Mouse (Mus musculus) thymus, postnatal 0 days (tissue): ENCODE measurements around the gene Adamts14. TPM values are rescaled to one million over a fixed set of nuclear protein-coding genes. Genes with fewer than 3 reads are reported as not detected.

Experiments
- DNase-seq: peaks from one replicate; pipeline ENCODE4 v3.0.0-alpha.2; 2015; ENCODE audit warnings: low spot score
- polyA plus RNA-seq: library from polyadenylated mRNA; unstranded; fragments of >200 nt; fragmentation: Nextera tagmentation; extraction: Ambion mirVana; gene quantifications from 2 replicates; pipeline ENCODE4 v1.2.1, GENCODE M21; 2015

The Adamts14 gene
- polyA plus RNA-seq, 1 experiment from 2014 or later, result 0.49 TPM

DNA sequence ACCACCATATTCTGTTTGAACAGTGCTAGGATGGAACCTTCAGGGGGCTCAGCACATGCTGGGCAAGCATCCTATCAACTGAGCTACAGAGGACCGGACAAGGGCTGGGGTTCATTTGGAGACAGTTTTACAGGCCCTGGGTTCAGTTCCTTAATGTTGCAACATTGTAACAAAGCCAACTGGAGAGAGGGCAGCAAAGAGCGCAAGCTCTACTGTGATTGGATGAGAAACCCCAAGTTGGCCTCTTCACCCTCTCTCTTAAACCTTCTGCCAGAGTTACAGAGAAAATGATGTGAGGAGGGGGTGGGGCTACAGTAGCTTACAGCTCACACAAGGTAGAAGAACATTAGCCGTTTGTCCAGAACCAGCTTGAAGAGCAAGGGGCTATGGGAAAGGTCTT is 86.2 kb downstream of the Adamts14 start:
- DNase-seq, result no peak

DNA sequence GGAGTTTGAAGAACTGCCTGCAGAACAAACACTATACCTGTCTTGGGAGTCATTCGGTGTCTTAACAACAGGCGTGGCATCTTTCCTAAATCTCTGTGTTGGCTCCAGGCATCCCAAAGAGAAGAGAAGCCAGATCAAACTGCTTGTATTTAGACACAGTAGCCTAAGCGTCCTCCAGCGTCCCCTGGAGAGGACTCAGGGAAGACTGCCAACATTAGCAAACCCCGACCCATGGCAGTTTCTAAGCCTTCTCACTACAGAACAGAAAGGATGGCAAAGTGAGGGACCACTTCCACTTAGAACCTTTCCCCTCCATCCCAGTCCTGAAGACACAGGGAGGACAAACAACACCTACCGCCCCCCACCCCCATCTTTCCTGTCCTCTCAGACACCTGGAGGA is 93.3 kb downstream of the Adamts14 start:
- DNase-seq, result no peak

DNA sequence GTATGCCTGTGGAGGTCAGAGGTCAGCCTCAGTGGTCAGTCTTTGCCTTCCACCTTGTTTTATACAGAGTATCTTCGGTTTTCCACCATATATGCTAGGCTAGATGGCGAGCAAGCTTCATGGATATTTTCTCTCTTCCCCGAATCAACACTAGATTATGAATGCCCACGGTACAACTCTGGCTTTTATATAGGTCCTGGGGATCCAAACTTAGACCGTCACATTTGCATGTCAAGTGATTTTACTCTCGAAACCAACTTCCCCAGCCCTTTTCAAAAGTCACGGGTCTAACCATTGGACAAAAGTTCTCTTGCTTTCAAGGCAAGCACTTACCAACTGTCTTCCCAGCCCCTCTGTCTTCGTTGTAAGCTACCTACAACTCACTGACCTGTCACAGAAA is 94.6 kb downstream of the Adamts14 start:
- no peak for DNase-seq

DNA sequence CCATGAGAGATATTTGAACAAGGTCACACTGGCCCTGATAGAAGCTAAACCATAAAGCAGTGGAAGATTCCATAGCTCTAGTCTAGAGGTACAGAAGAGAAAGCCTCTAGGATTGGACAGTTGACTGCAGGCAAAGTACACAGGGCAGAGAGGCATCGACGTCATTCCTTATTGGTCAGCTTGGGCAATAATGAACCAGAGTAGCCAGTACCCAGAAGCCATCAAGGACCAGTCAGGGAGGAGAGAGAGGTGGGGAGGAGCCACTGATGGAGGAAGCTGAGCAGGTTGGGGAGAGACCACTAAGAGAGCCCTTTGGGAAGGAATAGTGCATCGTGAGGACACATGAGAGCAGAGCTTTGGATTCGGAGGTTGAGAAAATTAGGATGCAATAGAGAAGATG is 95.5 kb downstream of the Adamts14 start:
- DNase-seq, result no peak

DNA sequence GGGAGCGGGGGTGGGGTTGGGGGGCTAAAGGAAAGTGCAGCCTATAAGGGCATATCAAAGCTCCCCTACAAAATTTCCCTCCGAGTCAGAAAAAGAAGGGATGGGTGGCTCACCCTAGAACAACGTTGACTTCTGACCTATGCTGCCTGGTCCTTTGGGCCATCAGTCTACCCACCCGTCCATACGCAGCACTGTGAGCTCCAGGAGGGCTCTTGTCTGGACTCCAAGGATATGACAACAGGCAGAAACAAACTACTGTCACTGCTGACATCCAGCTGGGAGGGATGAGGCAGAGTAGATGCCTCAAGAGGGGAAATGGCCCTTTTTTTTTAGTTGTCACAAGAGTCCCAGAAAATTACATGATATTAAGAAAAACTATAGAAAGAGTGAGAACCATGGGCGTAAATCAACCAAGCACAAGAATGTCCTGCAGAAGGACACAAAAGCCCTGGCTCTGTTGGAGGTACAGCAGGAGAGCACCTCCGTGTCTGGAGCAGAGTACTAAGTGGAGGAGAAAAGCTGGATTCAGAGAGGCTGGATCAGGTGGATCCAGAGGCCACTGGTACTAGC is 96.9 kb downstream of the Adamts14 start:
- DNase-seq, result no peak

DNA sequence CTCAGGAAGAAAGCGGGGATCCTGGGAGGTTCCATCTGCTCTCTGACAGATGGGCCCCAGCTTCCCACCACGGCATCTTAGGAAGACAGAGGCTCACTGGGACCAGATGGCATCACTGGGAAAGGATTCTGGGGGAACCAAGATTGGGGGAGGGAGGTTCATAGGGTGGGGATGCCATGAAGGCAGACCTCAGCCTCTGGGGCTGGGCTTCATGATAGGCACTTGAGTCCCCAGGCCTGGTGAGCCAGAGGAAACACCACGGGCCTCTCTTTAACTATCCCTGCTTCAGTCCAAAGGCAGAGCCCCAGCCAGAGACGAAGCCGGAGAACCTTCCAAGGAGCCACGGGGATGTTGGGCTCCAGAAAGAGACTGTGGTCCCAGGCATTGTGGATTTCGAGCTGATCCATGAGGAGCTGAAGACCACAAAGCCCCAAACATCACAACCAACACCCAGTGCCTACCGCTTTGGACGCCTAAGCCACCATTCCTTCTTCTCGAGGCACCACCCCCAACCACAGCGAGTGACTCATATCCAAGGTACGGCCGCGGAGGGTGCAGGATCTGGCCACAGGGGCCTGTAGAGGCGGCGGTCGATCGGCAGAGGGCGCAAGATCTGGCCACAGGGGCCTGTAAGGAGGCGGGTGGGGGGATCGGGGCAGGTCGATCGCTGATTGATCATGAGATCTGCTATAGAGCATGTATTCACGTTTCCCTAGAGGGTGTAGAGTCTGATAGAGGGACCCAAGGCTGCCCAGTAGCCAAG is 97.6 kb downstream of the Adamts14 start:
- DNase-seq, result peak; percentile 37

DNA sequence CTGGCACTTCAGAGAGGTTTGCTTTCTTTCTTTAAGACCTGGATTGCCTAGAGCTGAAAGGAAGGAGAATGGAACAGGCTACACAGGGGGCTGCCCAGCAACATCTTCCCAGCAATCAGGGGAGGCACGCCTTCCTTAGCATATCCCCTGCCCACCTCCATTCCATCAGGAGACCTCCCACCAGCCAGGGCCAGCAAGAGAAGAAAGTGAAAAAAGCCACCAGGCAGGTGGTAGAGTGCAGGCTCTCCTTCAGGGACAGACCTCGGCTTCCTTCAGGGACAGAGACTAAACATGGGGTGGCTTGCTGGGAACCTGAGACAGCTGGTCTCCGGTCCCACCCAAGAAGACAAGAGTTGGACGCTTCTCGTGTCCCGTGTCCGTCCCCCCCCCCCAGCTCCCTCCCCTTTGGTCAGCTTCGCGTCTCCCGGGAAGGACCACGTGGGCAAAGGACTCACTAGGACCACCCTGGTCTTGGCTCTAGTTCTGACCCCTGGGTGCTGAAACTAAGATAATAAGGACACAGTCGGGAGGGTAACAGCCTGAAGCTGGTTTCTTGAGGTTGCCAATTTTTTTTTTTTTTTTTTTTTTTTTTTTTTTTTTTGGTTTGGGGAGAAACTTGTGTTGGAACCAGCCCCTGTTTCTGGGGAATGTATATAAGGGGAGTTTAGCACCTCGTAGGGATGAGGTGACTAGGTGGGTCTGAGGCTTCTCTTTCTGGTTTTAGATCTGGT is 98.4 kb downstream of the Adamts14 start:
- no peak for DNase-seq

DNA sequence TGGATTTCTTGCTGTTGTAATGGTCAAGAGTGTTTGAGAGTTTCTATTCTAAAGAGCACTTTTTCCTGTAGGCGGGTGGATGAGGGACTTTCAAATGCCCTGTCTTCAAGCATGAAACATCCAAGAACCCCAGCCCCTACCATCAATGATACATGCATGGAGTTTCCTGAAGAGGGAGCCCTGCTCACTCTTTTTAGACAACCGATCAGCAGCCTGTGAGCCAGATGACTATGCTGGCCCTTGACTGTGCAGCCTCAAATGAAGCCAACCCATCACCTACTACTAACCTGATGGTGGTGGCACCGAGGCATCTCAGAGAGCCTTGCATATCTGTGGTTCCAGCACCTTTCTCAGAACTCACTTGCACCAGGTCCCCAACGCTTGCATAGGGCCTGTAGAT is 100.7 kb downstream of the Adamts14 start:
- DNase-seq, result no peak

DNA sequence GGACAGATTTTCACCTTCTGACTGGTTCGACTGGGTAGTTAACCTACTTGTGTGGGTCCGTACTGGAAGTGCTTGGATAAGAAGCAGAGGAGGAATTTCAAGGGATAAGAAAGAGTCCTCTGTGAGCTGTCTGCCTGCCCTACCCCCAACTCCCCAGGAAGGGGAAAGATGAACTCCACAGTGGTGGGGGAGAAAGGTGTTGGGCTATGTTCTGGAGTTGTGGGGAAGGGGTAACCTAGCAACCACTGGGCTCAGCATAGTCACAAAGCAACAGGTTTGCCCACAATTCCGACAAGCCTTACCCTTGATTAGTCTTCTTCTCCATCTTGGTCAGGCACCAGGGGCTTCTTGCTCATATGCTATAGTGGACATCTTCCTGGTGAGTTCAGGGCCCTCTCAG is 101.6 kb downstream of the Adamts14 start, which contains the start of gene Tbata:
Tbata (plus strand) TSS at position 301 of the 400 bp plus-strand sequence.
- DNase-seq, result no peak

DNA sequence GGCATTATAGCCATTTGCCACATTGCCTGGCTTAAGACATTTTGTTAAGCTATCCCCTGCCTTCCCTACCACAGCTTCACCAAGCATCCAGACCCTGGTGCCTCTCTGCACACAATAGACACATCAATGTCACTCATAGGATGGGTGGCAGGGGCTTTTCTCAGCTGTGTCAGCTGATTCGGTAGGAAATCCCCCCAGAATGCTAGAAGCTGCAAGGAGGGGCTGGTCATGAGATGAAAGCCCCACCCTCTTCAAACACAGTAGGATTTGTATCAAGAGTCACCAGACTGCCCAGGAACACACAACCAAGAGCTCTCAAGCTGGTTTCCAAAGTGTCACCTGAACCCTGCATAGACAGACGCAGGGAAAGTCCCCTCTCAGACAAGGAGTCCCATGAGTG is 104.8 kb downstream of the Adamts14 start:
- DNase-seq, result no peak

DNA sequence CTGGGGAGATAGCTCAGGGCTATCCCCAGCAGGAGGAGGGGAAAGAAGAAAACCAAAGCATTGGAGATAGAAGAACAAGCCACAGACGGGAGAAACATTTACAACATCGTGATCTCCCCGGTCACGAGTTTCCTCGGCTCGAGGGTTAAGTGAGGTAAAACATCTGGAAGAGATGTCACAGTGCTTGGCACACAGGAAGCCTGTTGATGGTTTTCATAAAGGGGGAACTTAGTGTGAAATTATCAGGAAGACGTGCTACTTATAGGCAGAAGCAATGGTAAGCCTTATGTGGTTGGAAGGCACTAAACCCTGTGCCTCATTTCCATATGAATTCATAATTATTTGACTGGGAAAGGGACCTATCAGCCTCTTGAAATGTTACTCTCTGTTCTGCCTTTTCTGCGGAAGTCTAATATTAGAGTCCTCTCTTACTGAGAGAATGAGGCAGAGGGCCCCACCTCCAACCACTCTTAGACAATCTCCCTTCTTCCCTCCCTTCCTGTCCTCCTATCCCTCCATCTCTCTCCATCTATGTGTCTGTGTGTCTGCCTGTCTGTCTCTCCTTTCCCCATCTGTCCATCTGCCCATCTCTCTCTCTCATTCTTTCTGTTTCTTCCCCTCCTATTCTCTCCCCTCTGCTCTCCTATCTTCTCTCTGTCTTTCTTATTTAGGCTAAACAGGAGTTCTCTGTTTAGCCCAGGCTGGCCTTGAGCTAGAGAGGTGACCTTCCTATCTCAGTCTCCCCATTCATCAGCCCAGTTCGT is 105.7 kb downstream of the Adamts14 start:
- no peak for DNase-seq

DNA sequence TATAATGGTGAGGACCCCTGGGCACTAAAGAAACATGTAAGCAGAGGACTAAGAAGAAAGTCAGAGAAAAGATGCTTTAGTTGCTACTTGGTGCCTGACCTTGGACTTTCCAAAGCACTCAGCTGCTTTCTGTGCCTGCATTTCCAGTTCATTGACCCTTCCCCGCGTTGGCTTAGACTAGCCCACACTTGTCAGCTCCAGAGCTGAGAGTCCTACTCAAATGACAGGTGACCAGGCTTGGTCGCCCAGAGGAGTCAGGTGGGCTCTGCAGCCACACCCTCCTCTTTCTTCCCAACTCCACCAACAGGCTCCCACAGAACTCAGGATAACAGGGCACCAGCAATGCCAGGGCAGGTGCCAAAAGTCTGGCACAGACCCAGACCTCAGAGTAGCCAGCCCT is 110.9 kb downstream of the Adamts14 start:
- no peak for DNase-seq

DNA sequence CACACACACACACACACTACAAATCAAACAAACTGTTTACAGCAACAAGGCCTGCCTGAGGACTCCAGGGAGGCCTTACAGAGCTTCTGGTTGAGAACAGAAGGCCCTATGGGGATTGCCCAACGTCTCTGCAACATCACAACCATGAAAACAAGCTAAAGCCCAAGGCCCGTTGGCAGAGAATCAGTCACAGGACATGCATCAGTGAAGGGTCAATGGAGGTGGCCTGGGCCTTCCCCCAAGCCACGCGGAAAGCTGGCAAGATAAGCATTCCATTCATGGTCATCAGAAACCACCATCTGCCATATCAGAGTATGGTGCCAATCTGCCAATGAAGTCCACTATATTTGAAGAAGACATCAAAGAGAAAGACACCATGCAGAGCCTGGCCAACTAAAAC is 112.6 kb downstream of the Adamts14 start:
- DNase-seq, result no peak

DNA sequence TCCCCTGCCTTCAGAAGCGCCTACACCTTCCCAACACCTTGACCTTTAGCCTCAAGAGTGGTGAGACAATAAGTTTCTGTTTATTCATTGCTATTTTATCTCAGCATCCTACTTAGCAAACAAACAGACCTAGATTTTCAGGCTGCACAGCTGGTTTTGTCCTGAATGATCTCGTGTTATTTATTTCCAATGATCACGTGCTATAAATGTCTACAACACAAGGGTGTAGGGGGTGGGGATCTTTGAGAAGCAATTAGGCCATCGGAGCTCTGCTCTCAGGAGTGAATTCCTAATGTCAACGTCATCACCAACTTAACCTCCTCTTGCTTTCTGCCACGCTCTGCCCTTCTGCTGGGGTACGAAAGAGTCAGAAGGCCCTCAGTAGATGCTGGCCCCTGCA is 113.1 kb downstream of the Adamts14 start:
- no peak for DNase-seq

DNA sequence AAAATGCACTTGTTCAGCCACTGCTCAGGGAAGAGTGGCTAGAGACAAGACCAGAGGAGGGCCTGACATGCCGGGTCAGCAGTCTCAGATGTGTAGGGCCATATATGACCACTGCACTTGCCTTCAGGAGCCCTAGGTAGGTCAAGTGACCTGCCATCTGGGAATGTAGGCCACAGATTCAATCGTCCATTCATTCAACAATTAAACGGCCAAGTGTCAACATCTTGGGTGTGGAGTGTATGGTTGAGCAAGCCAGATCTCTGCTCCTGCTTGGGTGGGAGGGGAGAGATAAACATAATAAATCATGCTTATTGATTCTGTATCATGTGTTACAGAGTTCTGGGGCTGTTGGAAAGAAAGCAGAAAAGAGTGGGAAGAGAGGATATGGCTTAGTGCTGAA is 114.6 kb downstream of the Adamts14 start:
- no peak for DNase-seq

DNA sequence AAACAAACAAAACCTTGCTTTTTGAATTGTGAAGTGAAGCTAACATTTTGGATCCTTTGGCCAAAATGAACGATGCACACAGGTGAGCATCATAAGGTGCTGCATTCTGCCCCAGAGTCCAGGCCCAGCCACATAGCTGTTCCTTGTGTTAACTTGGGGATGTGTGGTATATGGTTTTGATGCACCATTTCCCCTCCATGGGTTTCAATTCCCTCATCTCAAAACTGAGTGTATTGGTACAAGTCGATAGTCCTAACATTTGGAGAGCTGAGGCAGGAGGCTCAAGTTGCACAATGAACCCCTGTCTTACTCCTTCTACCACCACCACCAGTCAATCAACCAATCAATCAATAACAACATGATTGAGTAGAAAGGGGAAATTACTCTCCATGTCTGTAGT is 116.8 kb downstream of the Adamts14 start:
- DNase-seq, result no peak

DNA sequence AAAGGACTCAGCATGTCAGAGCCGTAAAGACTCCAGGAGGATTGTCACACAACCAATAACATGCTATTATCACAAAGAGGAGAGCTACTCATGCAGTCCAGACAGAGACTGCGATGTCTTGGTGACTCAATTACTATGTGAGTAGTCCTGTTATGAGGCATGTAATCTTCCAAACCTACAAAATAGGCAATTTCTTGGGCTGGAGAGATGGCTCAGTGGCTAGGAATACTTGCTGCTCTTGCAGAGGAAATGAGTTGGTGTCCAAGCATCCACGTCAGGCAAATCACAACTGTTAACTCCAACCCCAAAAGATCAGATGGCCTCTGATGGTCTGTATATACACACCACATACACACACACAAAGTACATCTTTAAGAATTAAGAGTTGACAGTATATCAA is 117.6 kb downstream of the Adamts14 start:
- DNase-seq, result no peak

DNA sequence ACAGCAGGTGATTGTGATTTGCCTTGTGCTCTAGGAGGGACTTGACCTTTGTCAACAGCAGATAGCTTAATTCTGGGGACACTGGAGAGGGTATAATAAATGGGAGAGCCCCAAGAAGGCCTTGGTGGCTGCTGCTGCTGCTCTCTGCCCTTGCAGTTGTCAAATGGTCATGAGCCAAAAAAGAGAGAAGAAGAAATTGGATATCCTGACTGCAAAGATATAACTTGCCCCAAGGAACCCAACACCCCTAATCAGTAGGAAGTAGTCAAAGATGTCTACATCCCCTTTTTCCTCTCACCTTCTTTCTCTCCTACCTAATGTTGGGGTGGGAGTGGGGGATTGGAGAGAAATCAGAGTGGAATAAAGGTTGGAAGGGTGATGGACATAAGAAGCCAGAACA is 121.1 kb downstream of the Adamts14 start:
- no peak for DNase-seq

DNA sequence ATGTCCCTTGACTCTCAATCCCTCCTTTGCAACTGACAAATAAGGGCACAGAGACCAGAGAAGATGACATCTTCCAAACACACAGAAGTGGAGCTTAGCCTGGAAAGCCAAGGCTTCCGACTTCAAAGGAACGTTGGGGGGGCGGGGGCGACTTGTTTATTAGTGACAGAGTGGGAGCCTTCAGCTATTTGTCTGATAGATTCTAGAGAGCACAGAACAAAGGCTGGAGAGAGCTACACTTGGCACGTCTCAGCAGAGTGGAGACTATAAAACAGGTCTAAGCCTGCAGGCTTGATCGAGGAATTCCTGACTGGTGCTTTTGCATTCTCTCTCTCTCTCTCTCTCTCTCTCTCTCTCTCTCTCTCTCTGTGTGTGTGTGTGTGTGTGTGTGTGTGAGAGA is 122.6 kb downstream of the Adamts14 start:
- DNase-seq, result no peak

DNA sequence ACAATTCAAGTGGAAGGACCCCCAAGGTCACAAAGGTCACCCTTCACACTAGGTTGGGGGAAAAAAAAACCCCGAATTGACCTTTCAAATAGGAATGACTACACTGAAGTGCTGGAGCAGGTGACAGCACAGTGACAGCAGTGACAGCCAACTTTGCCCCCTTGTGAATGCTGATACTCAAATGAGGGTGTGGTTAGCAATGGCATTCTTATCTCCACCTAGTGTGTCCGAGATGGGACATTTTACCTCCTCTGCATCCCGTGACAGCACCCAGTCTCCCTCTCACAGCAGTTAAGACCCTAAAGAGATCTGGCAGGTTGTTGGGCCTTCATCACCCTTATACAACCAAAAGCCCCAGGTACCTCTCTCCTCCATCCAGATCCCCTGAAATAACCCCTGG is 123.8 kb downstream of the Adamts14 start:
- DNase-seq, result no peak

DNA sequence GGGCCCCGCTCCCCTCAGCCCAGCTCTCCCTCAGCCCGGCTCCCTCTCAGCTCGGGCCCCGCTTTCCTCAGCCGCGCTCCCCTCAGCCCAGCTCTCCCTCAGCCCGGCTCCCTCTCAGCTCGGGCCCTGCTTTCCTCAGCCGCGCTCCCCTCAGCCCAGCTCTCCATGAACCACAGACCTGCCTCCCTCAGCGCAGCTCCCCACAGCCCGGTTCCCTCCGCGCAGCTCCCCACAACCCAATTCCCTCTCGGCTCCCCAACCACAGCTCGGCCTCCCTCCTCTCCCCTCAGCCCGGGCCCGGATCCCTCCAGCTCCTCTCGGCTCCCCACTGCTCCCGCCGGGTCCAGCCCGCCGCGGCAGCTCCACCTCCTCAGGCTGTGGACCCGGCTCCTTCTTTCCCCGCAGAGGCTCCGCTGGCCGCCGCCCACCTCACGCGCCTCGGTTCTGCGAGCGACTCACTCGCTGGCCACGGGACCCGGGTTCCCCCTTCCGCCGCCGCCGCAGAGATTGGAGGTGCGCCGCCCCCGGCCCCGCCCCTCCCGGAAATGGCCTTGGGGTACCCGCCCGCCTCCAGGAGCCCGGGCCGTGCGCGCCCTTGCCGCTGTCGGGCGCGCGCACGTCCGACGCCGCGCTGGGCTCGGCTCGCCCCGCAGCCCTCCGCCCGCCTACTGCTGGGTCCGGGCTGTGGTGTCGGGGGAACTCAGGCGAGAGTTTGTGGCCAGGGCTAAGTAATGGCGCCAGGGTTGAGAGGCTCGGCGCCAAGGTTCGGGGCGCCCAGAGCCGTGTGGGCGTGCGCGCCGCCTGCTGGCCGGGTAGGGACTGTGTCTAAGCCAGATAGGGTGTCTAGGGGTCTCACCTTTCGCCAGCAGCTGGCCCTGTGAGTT is 125.8 kb downstream of the Adamts14 start, which contains the start of gene Sgpl1:
Sgpl1 (minus strand) TSS at position 547 of the 884 bp plus-strand sequence.
- peak; percentile 93 for DNase-seq
